Mouse (Mus musculus) brain, embryonic 14.5 days (tissue): Measurements from ENCODE around the gene Rnf187.

Experiments
- CTCF ChIP-seq: fragments of 200-500 bp; IDR thresholded peaks from 2 replicates; pipeline ENCODE4 v1.5.1; 2012; ENCODE audit warnings: inconsistent platforms, mild to moderate bottlenecking, moderate library complexity, borderline replicate concordance; ENCODE audit not compliant: insufficient read depth, insufficient read length; ENCODE audit errors: extremely low read depth
- POLR2A ChIP-seq: fragments of 200-500 bp; IDR thresholded peaks from 2 replicates; pipeline ENCODE4 v1.6.1; 2012; ENCODE audit warnings: mild to moderate bottlenecking, inconsistent platforms, borderline replicate concordance; ENCODE audit not compliant: poor library complexity, insufficient read depth, insufficient read length, severe bottlenecking; ENCODE audit errors: extremely low read depth

GRCm38 (mm10) chr11:58974414-58974813 is 35.7 kb upstream of the Rnf187 start:
- no peak for TF ChIP-seq CTCF
- no peak for TF ChIP-seq POLR2A
